Mouse (Mus musculus): Measurements from ENCODE around the gene 4930455H04Rik.

GRCm38 (mm10) chr3:116950665-116951115 lies 17.4 kb upstream of the 4930455H04Rik start:
- TF ChIP-seq CTCF (IDR thresholded peaks at IDR 0.05; ENCODE audit: insufficient read depth, low read depth, low read length): no peak
- no peak for TF ChIP-seq POLR2A (IDR thresholded peaks at IDR 0.05; ENCODE audit: insufficient read depth, low read depth, low read length)
